Mouse (Mus musculus) bone marrow, adult 2 months (tissue): Measurements from ENCODE around the gene Trmt61a.

ENCODE experiments used
- CTCF ChIP-seq: fragments of 200-500 bp; IDR thresholded peaks from 2 replicates; pipeline ENCODE4 v1.5.1; 2011; ENCODE audit warnings: low read length, control low read depth; ENCODE audit not compliant: control insufficient read depth, insufficient read depth
- POLR2A ChIP-seq: fragments of 200-500 bp; IDR thresholded peaks from 2 replicates; pipeline ENCODE4 v1.6.1; 2011; ENCODE audit warnings: low read depth, mild to moderate bottlenecking, control low read depth, low read length, borderline replicate concordance; ENCODE audit not compliant: control insufficient read depth

GRCm38 (mm10) chr12:111678670-111678933 is 697 bp downstream of the Trmt61a start:
- TF ChIP-seq POLR2A, result no peak
- no peak for TF ChIP-seq CTCF
